Mouse (Mus musculus) midbrain, postnatal 0 days (tissue): Measurements from ENCODE around the gene Cntrob. TPM values are rescaled to one million over a fixed set of nuclear protein-coding genes. Genes with fewer than 3 reads are reported as not detected.

Experiments used
- ATAC-seq: fragments of 200-750 bp; cut with Nextera tagmentation; 2 replicates; pipeline ENCODE4 v1.8.0; 2017; ENCODE audit warnings: moderate number of reproducible peaks, mild to moderate bottlenecking, moderate TSS enrichment, moderate library complexity; ENCODE audit not compliant: low FRiP score
- DNase-seq: peaks from one replicate; pipeline ENCODE4 v3.0.0-alpha.2; 2015; ENCODE audit warnings: low spot score
- H3K27ac ChIP-seq: fragments of 300-500 bp; sonication (generic); 2 replicates; pipeline ENCODE4 v1.5.1; 2014; ENCODE audit warnings: low read depth, mild to moderate bottlenecking, low read length, mixed read lengths
- H3K27me3 ChIP-seq: fragments of 300-500 bp; sonication (generic); 2 replicates; pipeline ENCODE4 v1.6.1; 2014; ENCODE audit warnings: low read length, control low read depth, mixed read lengths; ENCODE audit not compliant: insufficient read depth
- H3K36me3 ChIP-seq: fragments of 300-500 bp; sonication (generic); 2 replicates; pipeline ENCODE4 v1.6.1; 2014; ENCODE audit warnings: low read length, control low read depth, mixed read lengths; ENCODE audit not compliant: insufficient read depth
- H3K4me1 ChIP-seq: fragments of 300-500 bp; sonication (generic); 2 replicates; pipeline ENCODE4 v1.6.1; 2014; ENCODE audit warnings: mild to moderate bottlenecking, control low read depth, antibody characterized with exemption, low read length, mixed read lengths; ENCODE audit not compliant: insufficient read depth
- H3K4me2 ChIP-seq: fragments of 300-500 bp; sonication (generic); 2 replicates; pipeline ENCODE4 v1.6.1; 2014; ENCODE audit warnings: low read depth, mild to moderate bottlenecking, low read length, mixed read lengths; ENCODE audit not compliant: poor library complexity, severe bottlenecking
- H3K4me3 ChIP-seq: fragments of 300-500 bp; sonication (generic); 2 replicates; pipeline ENCODE4 v1.5.1; 2014; ENCODE audit warnings: low read depth, mild to moderate bottlenecking, low read length, moderate library complexity
- H3K9ac ChIP-seq: fragments of 300-500 bp; sonication (generic); replicated peaks from 2 replicates; pipeline ENCODE4 v1.6.1; 2014; ENCODE audit warnings: mild to moderate bottlenecking, low read length, moderate library complexity, mixed read lengths; ENCODE audit not compliant: poor library complexity, severe bottlenecking
- H3K9me3 ChIP-seq: fragments of 300-500 bp; sonication (generic); 2 replicates; pipeline ENCODE4 v1.6.1; 2016; ENCODE audit warnings: low read length, control low read depth
- CTCF ChIP-seq: IDR thresholded peaks from 2 replicates; pipeline ENCODE4 v1.5.1; 2016; ENCODE audit warnings: antibody characterized with exemption, mild to moderate bottlenecking
- WGBS: fragments of 180-500 bp; shearing (Covaris S2); extraction: QIAGEN DNeasy Blood & Tissue Kit; methylation state at CpG from one replicate; pipeline ENCODE4 v1.1.7; 2014; 5-methylcytosine and 5-hydroxymethylcytosine counted together
- polyA plus RNA-seq: library from polyadenylated mRNA; unstranded; fragments of >200 nt; fragmentation: Nextera tagmentation; extraction: Ambion mirVana; gene quantifications from 2 replicates; pipeline ENCODE4 v1.2.1, GENCODE M21; 2015
- total RNA-seq: library from RNA; depleted of rRNA; stranded (reverse); fragments of >200 nt; gene quantifications from 2 replicates; pipeline ENCODE4 v1.2.3, GENCODE M21; 2014

Gene Cntrob
- total and polyA plus RNA-seq, 2 experiments from 2014 or later: 13.6 to 16.2 TPM

DNA sequence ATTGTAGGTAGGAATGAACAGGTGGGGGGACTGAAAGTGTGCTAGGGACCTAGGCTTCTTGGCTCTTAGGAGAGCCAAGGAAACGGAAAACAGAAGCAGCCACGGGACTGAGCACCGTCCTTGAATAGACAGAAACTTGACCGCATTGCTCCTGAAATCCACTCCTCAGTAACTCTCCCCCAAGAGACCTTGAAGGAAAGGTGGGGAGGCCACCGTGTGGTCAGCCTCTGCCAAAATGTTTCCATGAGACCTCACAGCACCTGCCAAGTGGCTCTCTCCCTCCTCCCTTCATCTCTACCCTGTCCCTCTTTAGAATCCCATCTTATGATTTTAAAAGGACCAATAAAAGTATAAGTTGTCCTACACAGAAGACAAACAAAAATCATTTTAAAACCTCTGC, 46.3 kb downstream of the Cntrob start:
- Histone ChIP-seq H3K27me3 (no peaks in the 10 kb centered on the region), H3K9me3 (no peaks in the 10 kb centered on the region), H3K4me2 (no peak overlapping the region), H3K4me1 (no peaks in the 10 kb centered on the region), H3K9ac (no peak overlapping the region), H3K36me3 (no peaks in the 10 kb centered on the region), H3K4me3 (no peak overlapping the region), H3K27ac (no peak overlapping the region)
- no peak for DNase-seq
- ATAC-seq: no peak
- WGBS: 70% methylated on average over 5 of the region's 5 CpGs
- TF ChIP-seq CTCF: no peak

GRCm38 (mm10) chr11:69276081-69276480, 47.5 kb downstream of the Cntrob start:
- H3K4me2 ChIP-seq: no peak overlapping the region
- H3K9ac ChIP-seq: no peak overlapping the region
- DNase-seq (no peak), ATAC-seq (no peak)
- no peaks in the 10 kb centered on the region for H3K4me1 ChIP-seq
- WGBS: 61% methylated on average over 2 of the region's 2 CpGs
- TF ChIP-seq CTCF: no peak
- no peak overlapping the region for H3K4me3 ChIP-seq
- H3K9me3 ChIP-seq: no peaks in the 10 kb centered on the region
- H3K27ac ChIP-seq: no peak overlapping the region
- H3K36me3 ChIP-seq: no peaks in the 10 kb centered on the region
- no peaks in the 10 kb centered on the region for H3K27me3 ChIP-seq

GRCm38 (mm10) chr11:69275650-69276049, 47.9 kb downstream of the Cntrob start:
- no peak overlapping the region for H3K4me3 ChIP-seq
- no peaks in the 10 kb centered on the region for H3K27me3 ChIP-seq
- ATAC-seq (no peak), DNase-seq (no peak)
- no peak overlapping the region for H3K27ac ChIP-seq
- H3K9ac ChIP-seq: no peak overlapping the region
- WGBS: 80% methylated on average over 6 of the region's 6 CpGs
- H3K4me2 ChIP-seq: no peak overlapping the region
- no peaks in the 10 kb centered on the region for H3K36me3 ChIP-seq
- H3K4me1 ChIP-seq: no peaks in the 10 kb centered on the region
- TF ChIP-seq CTCF: no peak
- no peaks in the 10 kb centered on the region for H3K9me3 ChIP-seq

DNA sequence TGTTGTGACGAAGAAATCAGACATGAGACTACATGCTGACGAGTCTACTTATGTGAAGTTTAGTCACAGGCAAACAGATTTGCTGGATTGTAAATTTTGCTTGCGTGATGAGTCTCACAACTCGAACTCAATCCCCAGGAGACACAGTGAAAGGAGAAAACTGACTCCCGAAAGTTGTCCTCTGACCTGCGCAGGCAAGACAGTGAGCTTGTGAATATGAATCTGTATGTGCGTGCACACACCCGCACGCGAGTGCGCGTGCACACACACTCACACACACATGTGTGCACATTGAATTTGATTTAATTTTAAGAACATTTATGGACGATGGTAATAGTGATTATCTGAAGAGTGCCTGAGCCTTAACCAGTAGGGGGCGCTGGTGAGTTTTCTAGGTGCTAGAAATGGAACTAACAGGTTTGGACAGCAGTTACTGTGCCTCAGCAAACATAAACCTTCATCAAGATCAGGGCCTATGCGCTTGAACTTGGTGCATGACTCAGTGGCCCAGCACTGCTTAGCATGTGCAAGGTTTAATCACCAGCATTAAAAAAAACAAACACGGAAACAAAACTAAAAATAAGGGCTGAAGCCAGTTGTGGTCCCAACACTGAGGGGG, 51.3 kb downstream of the Cntrob start:
- Histone ChIP-seq H3K4me1 (no peaks in the 10 kb centered on the region), H3K27me3 (no peaks in the 10 kb centered on the region), H3K36me3 (no peaks in the 10 kb centered on the region), H3K4me3 (no peak overlapping the region), H3K27ac (no peak overlapping the region), H3K9me3 (no peaks in the 10 kb centered on the region), H3K4me2 (no peak overlapping the region), H3K9ac (no peak overlapping the region)
- no peak for ATAC-seq
- peak; percentile 90 for TF ChIP-seq CTCF
- 35% methylated on average over 16 of the region's 16 CpGs for WGBS
- DNase-seq: peak; percentile 86

GRCm38 (mm10) chr11:69269575-69269974, 54.0 kb downstream of the Cntrob start:
- Histone ChIP-seq H3K4me3 (no peak overlapping the region), H3K9me3 (no peaks in the 10 kb centered on the region), H3K4me2 (no peak overlapping the region), H3K9ac (no peak overlapping the region), H3K36me3 (no peaks in the 10 kb centered on the region), H3K4me1 (peaks cover 3% of the 10 kb centered on the region; the same call in 1 of the 2 replicates), H3K27me3 (no peaks in the 10 kb centered on the region), H3K27ac (no peak overlapping the region)
- no peak for ATAC-seq
- peak; percentile 90 for DNase-seq
- peak; percentile 88 for TF ChIP-seq CTCF
- WGBS: 15% methylated on average over 13 of the region's 13 CpGs

DNA sequence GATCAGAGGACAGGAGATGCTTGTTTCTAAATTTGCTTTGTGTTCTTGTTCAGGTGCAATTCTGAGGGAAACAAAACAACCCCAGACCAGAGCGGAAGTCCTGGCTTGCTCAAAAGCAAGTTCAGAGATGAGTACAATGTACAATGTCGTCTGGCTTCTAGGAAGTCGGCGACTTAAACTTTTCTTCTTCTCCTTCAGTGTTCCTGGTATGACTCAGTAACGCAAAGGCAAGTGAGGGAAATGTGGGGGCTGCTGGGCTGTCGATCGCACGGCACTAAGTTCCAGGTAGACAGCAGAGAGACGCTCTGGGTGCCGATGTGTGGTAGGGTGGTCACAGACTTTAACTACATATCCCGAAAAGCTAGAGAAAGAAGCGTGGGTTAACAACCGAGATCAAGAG, 55.5 kb downstream of the Cntrob start:
- Histone ChIP-seq H3K9ac (no peak overlapping the region), H3K4me3 (no peak overlapping the region), H3K27ac (no peak overlapping the region), H3K4me1 (peaks cover 3% of the 10 kb centered on the region; the same call in 1 of the 2 replicates), H3K27me3 (no peaks in the 10 kb centered on the region), H3K4me2 (no peak overlapping the region), H3K36me3 (no peaks in the 10 kb centered on the region), H3K9me3 (no peaks in the 10 kb centered on the region)
- DNase-seq (no peak), ATAC-seq (no peak)
- 84% methylated on average over 13 of the region's 13 CpGs for WGBS
- TF ChIP-seq CTCF: no peak
